Mouse (Mus musculus): ENCODE measurements around the gene Tent5b. TPM values are rescaled to one million over a fixed set of nuclear protein-coding genes. Genes with fewer than 3 reads are reported as not detected.
"Not testable (repeated sequence)": the region's sequence is repeated elsewhere in the genome, so short reads cannot be mapped to it uniquely, and the experiment has no call there.

Tent5b gene
- polyA plus RNA-seq, 1 experiment from 2014 or later = 0.45 TPM

- H3K27me3 ChIP-seq (ENCODE audit: control insufficient read depth, insufficient read depth, low read length); H3K4me1 ChIP-seq (ENCODE audit: control insufficient read depth, insufficient read depth, low read length); H3K36me3 ChIP-seq (ENCODE audit: control insufficient read depth, insufficient read depth, low read length); ATAC-seq (ENCODE audit: insufficient number of reproducible peaks, insufficient read depth, low FRiP score, low read depth); H3K4me2 ChIP-seq (replicated peaks; ENCODE audit: low read depth, low read length); H3K4me3 ChIP-seq (ENCODE audit: low read depth, low read length); H3K27ac ChIP-seq (ENCODE audit: low read length); H3K9ac ChIP-seq (replicated peaks; ENCODE audit: low read depth, low read length); H3K9me3 ChIP-seq (ENCODE audit: control insufficient read depth, low read depth, low read length): not testable (repeated sequence)
- WGBS = 50% methylated on average over 4 of the region's 5 CpGs
These were observed 32.6 kb downstream of the Tent5b start for GRCm38 (mm10) chr4:133512511-133512910.

DNA sequence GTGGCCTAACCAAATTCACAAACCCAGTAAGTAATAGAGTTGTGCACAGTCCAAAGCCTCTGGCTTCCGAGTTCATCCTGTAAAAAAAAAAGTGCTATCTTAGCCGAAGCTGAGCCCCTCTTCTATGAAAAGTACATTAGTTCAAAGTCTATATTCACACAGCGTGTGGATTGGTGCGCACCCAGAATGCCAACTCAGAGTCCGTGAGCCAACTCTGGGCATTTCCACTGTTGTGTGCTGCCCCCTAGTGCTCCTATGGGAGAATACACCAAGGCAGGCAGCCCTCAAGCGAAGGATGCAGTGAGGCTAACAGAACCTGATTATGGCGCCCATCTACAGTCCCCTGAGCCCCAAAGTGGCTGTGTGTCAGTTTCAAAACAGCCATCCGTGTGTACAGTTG is 33.0 kb downstream of the Tent5b start:
- no peak; the same call in 1 of the 2 replicates for ATAC-seq (ENCODE audit: insufficient number of reproducible peaks, insufficient read depth, low FRiP score, low read depth)
- Histone ChIP-seq H3K27ac (ENCODE audit: low read length) (no peak overlapping the region), H3K36me3 (ENCODE audit: control insufficient read depth, insufficient read depth, low read length) (no peaks in the 10 kb centered on the region), H3K4me3 (ENCODE audit: low read depth, low read length) (no peak overlapping the region), H3K9ac (replicated peaks; ENCODE audit: low read depth, low read length) (no peak overlapping the region), H3K4me2 (replicated peaks; ENCODE audit: low read depth, low read length) (no peak overlapping the region), H3K9me3 (ENCODE audit: control insufficient read depth, low read depth, low read length) (no peaks in the 10 kb centered on the region), H3K27me3 (ENCODE audit: control insufficient read depth, insufficient read depth, low read length) (no peaks in the 10 kb centered on the region), H3K4me1 (ENCODE audit: control insufficient read depth, insufficient read depth, low read length) (no peaks in the 10 kb centered on the region)
- 16% methylated on average over 8 of the region's 8 CpGs for WGBS

DNA sequence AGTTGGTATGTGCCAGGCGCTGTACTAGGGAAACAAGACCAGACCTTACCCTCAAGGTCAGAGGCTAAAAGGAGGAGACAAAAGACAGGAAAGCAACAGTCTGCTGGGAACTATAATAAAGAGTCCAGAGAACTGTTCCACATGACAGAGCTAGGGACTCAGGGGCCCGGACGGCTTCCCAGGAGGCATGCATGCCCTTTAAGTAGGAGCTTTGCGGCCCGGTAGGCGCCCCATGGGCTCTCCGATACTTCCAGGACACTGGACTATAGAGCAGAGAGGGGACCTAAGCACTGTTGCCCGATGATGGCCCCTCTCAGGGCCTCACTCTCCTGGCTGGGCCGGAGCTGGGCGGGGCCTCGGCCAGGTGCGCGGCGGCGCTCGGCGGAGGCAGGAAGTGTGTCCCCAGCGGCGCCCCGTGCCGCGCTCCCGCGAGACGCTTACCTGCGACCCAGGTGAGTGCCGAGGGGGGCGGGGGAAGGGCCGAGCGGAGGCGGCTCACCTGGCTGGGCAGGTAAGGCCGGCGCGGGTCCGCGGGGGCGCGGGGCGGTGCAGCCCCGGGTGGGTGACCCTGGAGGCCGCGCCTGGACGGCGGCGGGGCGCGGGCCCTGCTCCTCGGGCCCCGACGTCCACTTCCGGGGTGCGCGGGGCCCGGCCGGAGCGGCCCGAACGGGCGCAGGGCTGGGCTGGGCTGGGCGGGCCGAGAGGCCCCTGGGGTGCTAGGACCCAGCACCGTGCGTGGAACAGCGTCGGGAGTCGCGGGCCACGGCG is 38.9 kb downstream of the Tent5b start, which contains the start of gene Kdf1:
TSS of gene Kdf1 (plus strand) at position 363 of the 768 bp plus-strand sequence.
- ATAC-seq (ENCODE audit: insufficient number of reproducible peaks, insufficient read depth, low FRiP score, low read depth) = peak; percentile 91
- H3K27me3 ChIP-seq (ENCODE audit: control insufficient read depth, insufficient read depth, low read length) = peaks cover 11% of the 10 kb centered on the region; the same call in 1 of the 2 replicates
- H3K27ac ChIP-seq (ENCODE audit: low read length) = peak within 1 kb of the TSS; percentile 63; the same call in 1 of the 2 replicates

DNA sequence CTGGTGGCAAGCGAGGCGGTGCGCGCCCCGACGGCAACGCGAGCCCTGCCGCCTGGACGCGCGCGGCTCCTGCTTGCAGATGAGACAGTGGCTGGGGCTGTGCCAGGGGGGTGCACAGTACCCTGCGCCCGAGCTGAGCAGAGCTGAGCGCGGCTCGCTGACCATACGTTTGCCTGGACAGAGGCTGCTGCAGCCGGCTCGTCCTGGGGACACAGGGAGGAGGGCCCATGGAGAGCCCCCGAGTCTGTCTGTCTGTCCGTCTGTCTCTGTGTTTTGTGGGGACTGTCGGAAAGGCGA is 39.4 kb downstream of the Tent5b start:
- 8% methylated on average over 25 of the region's 25 CpGs for WGBS
- peak overlapping the region; percentile 64 for H3K9ac ChIP-seq (replicated peaks; ENCODE audit: low read depth, low read length)
- peak; percentile 39; the same call in 1 of the 2 replicates for ATAC-seq (ENCODE audit: insufficient number of reproducible peaks, insufficient read depth, low FRiP score, low read depth)
- no peaks in the 10 kb centered on the region for H3K9me3 ChIP-seq (ENCODE audit: control insufficient read depth, low read depth, low read length)
- H3K4me2 ChIP-seq (replicated peaks; ENCODE audit: low read depth, low read length) = peak overlapping the region; percentile 47
- peaks cover 11% of the 10 kb centered on the region; the same call in 1 of the 2 replicates for H3K27me3 ChIP-seq (ENCODE audit: control insufficient read depth, insufficient read depth, low read length)
- no peaks in the 10 kb centered on the region for H3K36me3 ChIP-seq (ENCODE audit: control insufficient read depth, insufficient read depth, low read length)
- H3K27ac ChIP-seq (ENCODE audit: low read length) = peak overlapping the region; percentile 63; the same call in 1 of the 2 replicates
- H3K4me1 ChIP-seq (ENCODE audit: control insufficient read depth, insufficient read depth, low read length) = peaks cover 4% of the 10 kb centered on the region; the same call in 1 of the 2 replicates
- H3K4me3 ChIP-seq (ENCODE audit: low read depth, low read length) = peak overlapping the region; percentile 42

More for the DNA sequence above, 38.9 kb downstream of the Tent5b start, which contains the start of gene Kdf1:
- Histone ChIP-seq H3K4me1 (ENCODE audit: control insufficient read depth, insufficient read depth, low read length) (peaks cover 4% of the 10 kb centered on the region; the same call in 1 of the 2 replicates), H3K36me3 (ENCODE audit: control insufficient read depth, insufficient read depth, low read length) (no peaks in the 10 kb centered on the region), H3K4me2 (replicated peaks; ENCODE audit: low read depth, low read length) (peak within 1 kb of the TSS; percentile 47), H3K4me3 (ENCODE audit: low read depth, low read length) (peak within 1 kb of the TSS; percentile 42), H3K9me3 (ENCODE audit: control insufficient read depth, low read depth, low read length) (no peaks in the 10 kb centered on the region), H3K9ac (replicated peaks; ENCODE audit: low read depth, low read length) (peak within 1 kb of the TSS; percentile 64)
- 3% methylated on average over 67 of the region's 69 CpGs for WGBS

DNA sequence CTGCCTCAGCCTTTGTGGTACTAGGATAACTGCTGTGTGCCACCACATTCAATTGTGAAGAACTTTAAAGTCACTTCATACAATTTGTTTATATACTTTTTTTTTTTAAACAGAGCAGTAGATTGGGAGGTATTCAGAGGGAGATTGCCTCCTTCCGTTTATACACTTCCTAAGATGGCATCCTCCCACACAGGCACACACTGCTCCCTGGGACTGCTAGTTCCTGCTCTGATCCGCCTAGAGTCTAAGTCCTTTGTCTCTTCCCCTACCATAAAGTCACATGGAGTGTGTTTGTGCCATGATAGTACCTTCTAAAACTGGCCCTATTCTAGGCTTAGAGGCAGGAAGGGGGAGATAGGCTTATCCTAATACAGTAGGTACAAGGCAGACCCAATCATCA is 41.6 kb downstream of the Tent5b start:
- H3K4me2 ChIP-seq (replicated peaks; ENCODE audit: low read depth, low read length) = no peak overlapping the region
- H3K27ac ChIP-seq (ENCODE audit: low read length) = no peak overlapping the region
- no peak overlapping the region for H3K9ac ChIP-seq (replicated peaks; ENCODE audit: low read depth, low read length)
- WGBS = 57% methylated on average over 2 of the region's 2 CpGs
- no peak for ATAC-seq (ENCODE audit: insufficient number of reproducible peaks, insufficient read depth, low FRiP score, low read depth)
- H3K9me3 ChIP-seq (ENCODE audit: control insufficient read depth, low read depth, low read length) = no peaks in the 10 kb centered on the region
- peaks cover 11% of the 10 kb centered on the region; the same call in 1 of the 2 replicates for H3K27me3 ChIP-seq (ENCODE audit: control insufficient read depth, insufficient read depth, low read length)
- no peak overlapping the region for H3K4me3 ChIP-seq (ENCODE audit: low read depth, low read length)
- H3K4me1 ChIP-seq (ENCODE audit: control insufficient read depth, insufficient read depth, low read length) = peaks cover 4% of the 10 kb centered on the region; the same call in 1 of the 2 replicates
- H3K36me3 ChIP-seq (ENCODE audit: control insufficient read depth, insufficient read depth, low read length) = no peaks in the 10 kb centered on the region

- Histone ChIP-seq H3K4me3 (ENCODE audit: low read depth, low read length) (no peak overlapping the region), H3K36me3 (ENCODE audit: control insufficient read depth, insufficient read depth, low read length) (peaks cover 33% of the 10 kb centered on the region), H3K4me1 (ENCODE audit: control insufficient read depth, insufficient read depth, low read length) (no peaks in the 10 kb centered on the region), H3K27ac (ENCODE audit: low read length) (no peak overlapping the region), H3K9me3 (ENCODE audit: control insufficient read depth, low read depth, low read length) (no peaks in the 10 kb centered on the region), H3K27me3 (ENCODE audit: control insufficient read depth, insufficient read depth, low read length) (no peaks in the 10 kb centered on the region), H3K9ac (replicated peaks; ENCODE audit: low read depth, low read length) (no peak overlapping the region), H3K4me2 (replicated peaks; ENCODE audit: low read depth, low read length) (no peak overlapping the region)
- ATAC-seq (ENCODE audit: insufficient number of reproducible peaks, insufficient read depth, low FRiP score, low read depth) = no peak
- 62% methylated on average over 16 of the region's 16 CpGs for whole genome bisulfite sequencing
These were observed 47.9 kb downstream of the Tent5b start for GRCm38 (mm10) chr4:133527788-133528187.

DNA sequence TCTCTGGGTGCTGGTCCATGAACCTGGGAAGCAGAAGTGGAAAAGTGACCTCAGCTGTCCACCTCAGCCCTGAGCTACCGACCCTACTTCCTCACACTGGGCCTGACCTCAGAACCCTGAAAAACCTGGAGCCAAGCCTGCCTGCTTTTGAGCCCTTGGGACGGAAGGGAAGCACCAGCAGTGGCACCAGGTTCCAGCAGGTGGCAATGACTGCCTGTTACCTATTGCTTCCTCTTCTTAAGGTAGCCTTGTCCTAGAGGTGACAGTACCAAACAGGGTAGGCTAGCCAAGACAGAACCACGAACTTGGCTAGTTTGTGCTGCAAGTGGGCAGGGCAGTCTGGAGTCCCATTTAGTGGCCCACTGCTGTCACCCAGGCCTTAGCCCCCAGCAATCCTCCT is 52.8 kb downstream of the Tent5b start:
- WGBS = 81% methylated on average over 3 of the region's 3 CpGs
- Histone ChIP-seq H3K4me1 (ENCODE audit: control insufficient read depth, insufficient read depth, low read length) (no peaks in the 10 kb centered on the region), H3K9ac (replicated peaks; ENCODE audit: low read depth, low read length) (no peak overlapping the region), H3K36me3 (ENCODE audit: control insufficient read depth, insufficient read depth, low read length) (peaks cover 69% of the 10 kb centered on the region), H3K27me3 (ENCODE audit: control insufficient read depth, insufficient read depth, low read length) (no peaks in the 10 kb centered on the region), H3K4me2 (replicated peaks; ENCODE audit: low read depth, low read length) (no peak overlapping the region), H3K27ac (ENCODE audit: low read length) (no peak overlapping the region), H3K4me3 (ENCODE audit: low read depth, low read length) (no peak overlapping the region), H3K9me3 (ENCODE audit: control insufficient read depth, low read depth, low read length) (no peaks in the 10 kb centered on the region)
- ATAC-seq (ENCODE audit: insufficient number of reproducible peaks, insufficient read depth, low FRiP score, low read depth) = no peak

- Histone ChIP-seq H3K4me1 (ENCODE audit: control insufficient read depth, insufficient read depth, low read length) (no peaks in the 10 kb centered on the region), H3K4me2 (replicated peaks; ENCODE audit: low read depth, low read length) (no peak overlapping the region), H3K27ac (ENCODE audit: low read length) (no peak overlapping the region), H3K9ac (replicated peaks; ENCODE audit: low read depth, low read length) (no peak overlapping the region), H3K4me3 (ENCODE audit: low read depth, low read length) (no peak overlapping the region), H3K27me3 (ENCODE audit: control insufficient read depth, insufficient read depth, low read length) (no peaks in the 10 kb centered on the region), H3K9me3 (ENCODE audit: control insufficient read depth, low read depth, low read length) (no peaks in the 10 kb centered on the region), H3K36me3 (ENCODE audit: control insufficient read depth, insufficient read depth, low read length) (peaks cover 73% of the 10 kb centered on the region)
- WGBS = 86% methylated on average over 3 of the region's 3 CpGs
- ATAC-seq (ENCODE audit: insufficient number of reproducible peaks, insufficient read depth, low FRiP score, low read depth) = no peak
These were observed 56.1 kb downstream of the Tent5b start for GRCm38 (mm10) chr4:133536081-133536480.

Data from stomach, embryonic 14.5 days (tissue).